Mouse (Mus musculus) olfactory bulb, adult 2 months (tissue): ENCODE results near the gene Nrp2.

Source experiments
- CTCF ChIP-seq: fragments of 200-500 bp; IDR thresholded peaks from 2 replicates; pipeline ENCODE4 v1.5.1; 2012; ENCODE audit warnings: low read depth, mild to moderate bottlenecking, low read length, moderate library complexity; ENCODE audit not compliant: insufficient read depth
- POLR2A ChIP-seq: fragments of 200-500 bp; IDR thresholded peaks from 2 replicates; pipeline ENCODE4 v1.6.1; 2012; ENCODE audit warnings: mild to moderate bottlenecking, low read depth, low read length, moderate library complexity; ENCODE audit not compliant: insufficient read depth

DNA sequence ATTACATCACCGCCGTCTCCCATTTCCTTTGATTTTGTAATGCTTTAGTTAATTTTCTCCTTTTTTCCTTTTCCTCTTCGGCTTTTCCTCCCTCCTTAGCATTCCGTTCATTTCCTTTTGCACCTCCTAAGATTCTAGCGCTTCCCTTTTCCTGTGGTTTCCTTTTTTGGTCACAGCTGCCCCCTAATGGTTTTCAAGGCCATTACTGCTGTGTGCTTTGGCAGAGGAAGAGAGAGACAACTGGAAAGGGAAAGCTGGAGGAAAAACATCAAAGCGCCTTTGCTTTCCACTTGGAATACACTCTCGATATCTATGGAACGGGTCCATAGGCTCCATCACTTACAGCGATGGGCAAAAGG, 6.1 kb upstream of the Nrp2 start:
- TF ChIP-seq CTCF: no peak
- no peak for TF ChIP-seq POLR2A
